Mouse (Mus musculus) layer of hippocampus, adult 6 months (tissue): ENCODE measurements around the gene Cnep1r1. TPM values are rescaled to one million over a fixed set of nuclear protein-coding genes. Genes with fewer than 3 reads are reported as not detected.
A peak's percentile ranks its signal among the peaks of the same experiment; 100 is the strongest.

Experiments
- long read RNA-seq, 2 experiments: library from polyadenylated mRNA; unstranded; transcript quantifications; one replicate each; pipeline ENCODE4 v2.0.0; 2019 to 2020
- microRNA-seq: library from miRNA; unstranded; fragments of <30 nt; microRNA quantifications from one replicate; pipeline ENCODE4 v1.2.0, GENCODE M21; 2020
- polyA plus RNA-seq: library from polyadenylated mRNA; unstranded; fragments of <200 nt; fragmentation: Nextera tagmentation; gene quantifications from 2 replicates; pipeline ENCODE4 v1.2.3, GENCODE M21; 2021

The Cnep1r1 gene
- 18.9 and 22.4 TPM in 2 replicates for polyA plus RNA-seq
- long read RNA-seq, experiment 1, transcript Cnep1r1-201 (6 exons, 1,731 nt): major isoform, 19 of 29 reads
- long read RNA-seq, experiment 1, partial matches to known transcripts: 0 of 29 reads
- long read RNA-seq, experiment 1, other reads (novel, unspliced or antisense): 6 of 29 reads
- long read RNA-seq, experiment 2, transcript Cnep1r1-201 (6 exons, 1,731 nt): major isoform, 23 of 30 reads
- long read RNA-seq, experiment 2, partial matches to known transcripts: 0 of 30 reads
- long read RNA-seq, experiment 2, other reads (novel, unspliced or antisense): 5 of 30 reads

GRCm38 (mm10) chr8:88118456-88119036 is at the start of gene Cnep1r1:
Gene Cnep1r1, plus strand, starts transcription at chr8:88118769.

DNA sequence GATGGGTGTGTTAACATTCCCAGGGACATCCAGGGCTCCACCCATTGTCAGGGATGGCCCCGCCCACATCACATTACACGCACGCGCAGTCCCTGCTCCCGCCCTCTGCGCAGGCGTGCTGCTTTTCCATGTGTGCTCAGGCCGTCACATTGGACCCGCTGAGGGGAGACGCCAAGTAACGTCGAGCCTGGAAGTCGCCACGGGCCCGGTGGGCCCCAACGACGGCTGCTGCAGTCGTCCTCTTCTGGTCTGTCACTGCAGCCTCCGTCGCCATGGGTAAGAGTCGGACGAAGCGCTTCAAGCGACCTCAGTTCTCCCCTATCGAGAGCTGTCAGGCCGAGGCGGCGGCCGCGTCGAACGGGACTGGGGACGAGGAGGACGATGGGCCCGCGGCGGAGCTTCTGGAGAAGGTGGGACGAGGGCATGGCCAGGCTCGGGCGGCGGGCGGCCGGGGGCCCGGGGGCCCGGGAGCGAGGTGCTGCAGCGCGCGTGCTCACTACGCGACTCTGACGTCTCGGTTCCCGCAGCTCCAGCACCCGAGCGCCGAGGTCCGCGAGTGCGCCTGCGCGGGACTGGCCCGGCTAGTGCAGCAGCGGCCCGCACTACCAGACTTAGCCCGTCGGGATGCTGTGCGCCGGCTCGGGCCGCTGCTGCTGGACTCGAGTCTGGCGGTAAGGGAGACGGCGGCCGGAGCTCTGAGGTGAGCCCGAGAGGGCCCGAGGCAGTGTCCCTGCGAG is 19.3 kb downstream of the Cnep1r1 start, which contains the start of gene Heatr3:
TSS of gene Heatr3 (plus strand) at position 108 of the 737 bp plus-strand sequence.

Small RNA genes within 50 kb of the gene (microRNA-seq; reads per million reads assigned to microRNA genes)
- gene Mir7071: 6.4 reads per million, percentile 23 among the genes with 10 or more reads in this experiment

Other genes with a start within 250 kb of the Cnep1r1 start
- 17.5 and 19.2 TPM in 2 replicates for gene Zfp423, start 159.2 kb upstream of the Cnep1r1 start, polyA plus RNA-seq
- 10.3 and 11.2 TPM in 2 replicates for gene Heatr3, start 19.1 kb downstream of the Cnep1r1 start, polyA plus RNA-seq
- gene Tent4b, start 80.4 kb downstream of the Cnep1r1 start, polyA plus RNA-seq: 3.2 and 3.5 TPM in 2 replicates
- gene Adcy7, start 153.6 kb downstream of the Cnep1r1 start, polyA plus RNA-seq: 0.35 and 0.38 TPM in 2 replicates
- gene Brd7, start 243.4 kb downstream of the Cnep1r1 start, polyA plus RNA-seq: 28.1 and 30.1 TPM in 2 replicates